Mouse (Mus musculus) left cerebral cortex, adult 18-20 months (tissue): ENCODE measurements around the gene Tln2. TPM values are rescaled to one million over a fixed set of nuclear protein-coding genes. Genes with fewer than 3 reads are reported as not detected.

Experiments
- DNase-seq, 2 experiments: peaks; one replicate each; pipeline ENCODE4 v3.0.0; 2021 to 2022; ENCODE audit warnings: low spot score in 2 of 2, mixed read lengths in 1 of 2
- total RNA-seq, 2 experiments: library from RNA; stranded (reverse); gene quantifications; 2 replicates each; pipeline ENCODE4 v1.2.3; 2021

The Tln2 gene
- total RNA-seq, 2 experiments from 2014 or later: 81.5 to 85.2 TPM

GRCm38 (mm10) chr9:67368078-67368477 is 191.4 kb downstream of the Tln2 start:
- DNase-seq: no peak

- DNase-seq: no peak
Observed at GRCm38 (mm10) chr9:67362511-67362910, 197.0 kb downstream of the Tln2 start.

- DNase-seq: no peak
Observed at GRCm38 (mm10) chr9:67362053-67362452, 197.4 kb downstream of the Tln2 start.

- DNase-seq: no peak
Observed at GRCm38 (mm10) chr9:67361511-67361910, 198.0 kb downstream of the Tln2 start.

- no peak for DNase-seq
Observed at GRCm38 (mm10) chr9:67354356-67354755, 205.1 kb downstream of the Tln2 start.

GRCm38 (mm10) chr9:67353365-67353764 is 206.1 kb downstream of the Tln2 start:
- no peak for DNase-seq

- DNase-seq: no peak
Observed at GRCm38 (mm10) chr9:67348983-67349382, 210.5 kb downstream of the Tln2 start.

- DNase-seq: no peak
Observed at GRCm38 (mm10) chr9:67347184-67347583, 212.3 kb downstream of the Tln2 start.

GRCm38 (mm10) chr9:67331281-67331680 is 228.2 kb downstream of the Tln2 start:
- no peak for DNase-seq

- no peak for DNase-seq
Observed at GRCm38 (mm10) chr9:67328451-67328850, 231.1 kb downstream of the Tln2 start.

- no peak for DNase-seq
Observed at GRCm38 (mm10) chr9:67321886-67322285, 237.6 kb downstream of the Tln2 start.

GRCm38 (mm10) chr9:67315356-67315755 is 244.1 kb downstream of the Tln2 start:
- peak; percentile 59 to 65 for DNase-seq

- no peak for DNase-seq
Observed at GRCm38 (mm10) chr9:67304992-67305391, 254.5 kb downstream of the Tln2 start.

GRCm38 (mm10) chr9:67303986-67304385 is 255.5 kb downstream of the Tln2 start:
- no peak for DNase-seq

- no peak for DNase-seq
Observed at GRCm38 (mm10) chr9:67303038-67303437, 256.5 kb downstream of the Tln2 start.

- no peak for DNase-seq
Observed at GRCm38 (mm10) chr9:67302386-67302989, 257.0 kb downstream of the Tln2 start.

GRCm38 (mm10) chr9:67301571-67301970 is 257.9 kb downstream of the Tln2 start:
- no peak for DNase-seq

GRCm38 (mm10) chr9:67300769-67301168 is 258.7 kb downstream of the Tln2 start:
- DNase-seq: no peak

- no peak for DNase-seq
Observed at GRCm38 (mm10) chr9:67300346-67300745, 259.2 kb downstream of the Tln2 start.

GRCm38 (mm10) chr9:67299164-67299563 is 260.3 kb downstream of the Tln2 start:
- DNase-seq: no peak

GRCm38 (mm10) chr9:67297236-67297889 is 262.1 kb downstream of the Tln2 start:
- DNase-seq: no peak

GRCm38 (mm10) chr9:67287457-67287856 is 272.0 kb downstream of the Tln2 start:
- no peak for DNase-seq

- no peak for DNase-seq
Observed at GRCm38 (mm10) chr9:67286801-67287200, 272.7 kb downstream of the Tln2 start.
